Mouse (Mus musculus) adrenal gland, postnatal 25 days (tissue): ENCODE measurements around the gene Shank3. TPM values are rescaled to one million over a fixed set of nuclear protein-coding genes. Genes with fewer than 3 reads are reported as not detected.
A peak's percentile ranks its signal among the peaks of the same experiment; 100 is the strongest.

Experiments used
- DNase-seq: peaks from one replicate; pipeline ENCODE4 v3.0.0; 2021; ENCODE audit warnings: mixed read lengths
- total RNA-seq: library from RNA; stranded (reverse); gene quantifications from 2 replicates; pipeline ENCODE4 v1.2.3, GENCODE M21; 2021

Shank3 gene
- total RNA-seq, 1 experiment from 2014 or later = 52.2 TPM

DNA sequence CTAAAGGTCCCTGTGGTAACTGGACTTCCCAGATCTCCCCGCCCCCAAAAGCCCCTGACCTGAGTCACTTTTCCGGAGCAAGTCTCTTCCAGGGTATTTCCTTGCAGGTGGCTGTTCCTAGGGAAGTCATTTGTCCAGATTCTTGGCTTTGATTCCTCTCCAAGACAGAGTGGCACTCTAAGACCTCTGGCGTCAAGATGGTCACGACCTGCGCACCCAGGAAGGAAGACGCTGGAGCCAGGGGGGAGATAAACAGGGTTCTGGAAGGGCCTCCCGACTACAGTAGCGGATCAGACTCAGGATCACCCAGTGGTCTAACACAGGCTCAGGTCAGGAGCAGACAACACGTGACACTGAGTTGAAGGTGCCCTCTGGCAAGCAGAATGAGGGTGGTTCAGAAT lies 22.3 kb upstream of the Shank3 start, which contains the start of gene Arsa:
Gene Arsa (minus strand): TSS at position 335 of the 401 bp plus-strand sequence.
- DNase-seq = peak; percentile 39

DNA sequence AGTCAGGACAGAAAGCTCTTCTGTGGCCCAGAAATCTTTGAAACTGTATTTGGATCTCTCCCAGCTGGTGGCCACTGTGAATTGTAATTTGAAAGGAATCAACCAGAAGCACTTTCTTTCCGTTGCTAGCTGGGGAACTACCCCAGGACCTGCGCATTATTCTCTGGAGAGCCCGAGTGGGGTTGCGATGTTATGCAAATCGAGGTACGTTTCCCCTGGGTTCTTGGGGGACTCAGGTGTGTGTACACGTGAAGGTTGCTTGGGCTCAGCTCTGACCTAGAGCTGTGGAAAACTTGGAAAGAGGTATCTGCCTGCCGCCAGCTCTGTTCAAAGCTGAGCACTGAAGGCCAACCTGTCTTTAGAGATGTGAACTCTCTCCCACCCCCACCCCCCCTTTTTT lies 21.6 kb upstream of the Shank3 start:
- DNase-seq = no peak

DNA sequence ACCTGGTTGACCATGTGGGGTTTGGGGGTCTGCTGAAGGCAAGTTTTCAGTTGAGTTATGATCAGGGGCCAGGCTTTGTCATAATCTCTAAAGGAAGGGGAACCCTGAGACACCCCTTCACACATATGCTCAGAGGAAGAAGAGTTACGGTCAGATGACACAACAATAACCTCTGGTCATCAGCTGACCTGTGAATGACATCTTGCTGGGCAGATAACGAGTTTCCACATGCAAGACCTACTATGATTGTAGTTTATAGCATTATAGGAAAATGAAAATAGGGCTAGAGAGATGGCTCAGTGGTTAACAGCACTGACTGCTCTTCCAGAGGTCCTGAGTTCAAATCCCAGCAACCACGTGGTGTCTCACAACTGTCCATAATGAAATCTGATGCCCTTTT lies 20.8 kb upstream of the Shank3 start:
- no peak for DNase-seq

DNA sequence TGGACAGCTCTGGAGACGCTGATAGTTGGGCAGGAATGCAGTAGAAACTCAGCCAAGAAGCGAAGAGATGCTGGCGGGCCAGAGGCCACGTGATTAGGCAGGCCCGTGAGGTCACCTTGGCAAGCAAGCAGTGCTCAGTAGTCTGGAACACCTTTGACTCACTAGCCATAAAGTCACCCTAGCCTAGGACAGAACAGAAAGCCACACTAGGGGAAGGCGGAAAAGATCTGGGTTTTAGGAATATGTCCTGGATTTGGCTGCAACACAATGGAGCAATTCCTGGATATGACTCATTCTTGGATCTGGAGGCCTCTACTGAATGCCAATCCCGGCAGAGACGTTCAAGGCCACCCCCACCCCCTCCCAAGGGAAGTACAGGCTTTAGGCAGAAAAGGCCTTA lies 18.8 kb upstream of the Shank3 start:
- peak; percentile 61 for DNase-seq

DNA sequence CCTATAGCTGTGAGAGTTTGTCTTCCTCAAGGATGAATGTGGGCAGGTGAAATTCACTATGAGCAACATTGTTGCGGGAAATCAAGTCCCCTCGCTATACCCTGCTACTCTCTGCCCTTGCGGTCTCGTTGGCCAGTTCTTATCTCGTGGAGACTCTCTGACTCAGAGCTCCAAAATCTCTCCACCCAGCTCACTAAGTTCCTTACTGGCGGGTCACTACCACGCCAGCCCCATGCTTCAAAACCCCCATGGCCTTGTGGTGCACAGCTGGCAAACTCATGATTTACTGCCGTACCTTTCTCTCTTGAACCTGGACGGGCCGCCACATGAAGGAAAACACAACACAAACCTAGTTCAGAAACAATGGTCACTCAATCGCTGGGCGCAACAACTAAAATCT lies 11.2 kb upstream of the Shank3 start:
- DNase-seq = no peak

DNA sequence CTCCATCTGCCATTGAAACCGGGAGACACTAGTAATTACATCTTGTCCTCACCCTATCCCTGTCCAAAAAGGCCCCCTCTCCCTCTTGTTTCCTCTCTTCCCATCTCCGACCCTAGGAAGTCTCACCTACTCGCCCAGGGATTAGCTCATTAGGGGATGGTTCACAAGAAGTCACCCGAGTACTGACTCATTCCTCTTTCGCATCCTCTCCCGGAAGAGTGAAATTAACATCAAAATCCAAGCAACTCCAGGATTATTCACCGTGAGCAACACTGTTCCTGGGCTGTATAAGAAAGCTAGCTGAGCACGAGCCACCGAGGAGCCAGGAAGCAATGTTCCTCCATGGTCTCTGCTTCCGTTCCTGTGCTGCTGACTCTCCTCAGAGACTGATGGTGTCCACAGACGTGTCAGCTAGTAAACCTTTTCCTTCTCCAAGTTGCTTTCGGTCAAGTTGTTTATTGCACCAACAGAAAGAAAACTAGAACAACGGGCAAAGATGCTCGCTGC lies 10.8 kb upstream of the Shank3 start:
- DNase-seq = no peak

DNA sequence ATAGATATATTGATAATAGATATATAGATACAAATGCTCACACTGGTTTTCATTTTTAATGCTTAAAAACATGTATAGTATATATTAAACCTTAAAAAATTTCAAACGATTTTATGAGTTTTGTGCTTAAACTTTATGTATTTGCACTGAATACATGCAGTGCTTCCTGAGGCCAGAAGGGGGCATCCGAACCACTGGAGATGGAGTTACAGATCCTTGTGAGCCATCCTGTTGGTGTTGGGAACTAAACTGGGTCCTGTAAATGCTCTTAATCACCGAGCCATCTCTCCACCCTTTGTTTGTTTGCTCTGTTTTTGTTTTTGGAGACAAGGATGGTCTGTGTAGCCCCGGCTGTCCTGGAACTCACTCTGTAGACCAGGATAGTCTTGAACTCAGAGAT lies 4.5 kb upstream of the Shank3 start:
- DNase-seq = no peak

DNA sequence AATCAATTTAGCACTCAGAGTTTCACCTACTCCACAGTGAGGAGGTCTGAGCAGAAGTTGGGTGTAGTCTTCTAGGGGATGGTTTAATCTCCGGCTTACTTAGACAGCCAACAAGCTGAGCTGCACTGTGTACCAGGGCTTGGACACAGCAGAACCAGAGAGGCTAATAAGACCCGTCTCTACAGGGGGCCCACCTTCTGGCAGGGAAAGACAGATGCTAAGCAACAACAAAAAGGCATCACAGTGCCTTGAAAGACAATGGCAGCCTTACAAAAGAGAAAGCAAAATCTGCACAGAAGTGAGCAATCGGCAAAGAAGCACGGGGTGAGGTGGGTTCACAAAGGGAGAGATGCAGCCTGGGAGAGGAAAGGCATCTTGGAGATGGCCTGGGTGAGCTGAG lies 3.3 kb upstream of the Shank3 start:
- DNase-seq = no peak

DNA sequence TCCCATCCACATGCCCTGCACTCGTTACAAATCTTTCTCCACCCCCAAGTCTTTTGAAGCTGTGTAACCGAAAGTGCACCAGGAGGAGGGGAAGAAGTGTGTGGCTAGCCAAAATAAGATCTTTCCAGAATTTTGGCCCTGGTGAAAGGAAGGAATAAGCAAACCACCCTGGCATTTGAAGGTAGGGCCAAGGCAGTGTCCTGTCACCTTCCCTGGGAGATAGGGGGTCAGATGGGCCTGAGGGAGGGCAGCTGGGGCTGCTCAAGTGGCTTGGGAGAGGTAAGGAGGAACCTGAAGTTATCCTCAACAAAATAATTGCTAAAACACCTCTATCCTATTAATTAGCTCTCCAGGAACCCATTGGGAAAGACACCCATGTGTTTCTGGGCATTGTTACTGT lies 2.6 kb upstream of the Shank3 start:
- DNase-seq = no peak

DNA sequence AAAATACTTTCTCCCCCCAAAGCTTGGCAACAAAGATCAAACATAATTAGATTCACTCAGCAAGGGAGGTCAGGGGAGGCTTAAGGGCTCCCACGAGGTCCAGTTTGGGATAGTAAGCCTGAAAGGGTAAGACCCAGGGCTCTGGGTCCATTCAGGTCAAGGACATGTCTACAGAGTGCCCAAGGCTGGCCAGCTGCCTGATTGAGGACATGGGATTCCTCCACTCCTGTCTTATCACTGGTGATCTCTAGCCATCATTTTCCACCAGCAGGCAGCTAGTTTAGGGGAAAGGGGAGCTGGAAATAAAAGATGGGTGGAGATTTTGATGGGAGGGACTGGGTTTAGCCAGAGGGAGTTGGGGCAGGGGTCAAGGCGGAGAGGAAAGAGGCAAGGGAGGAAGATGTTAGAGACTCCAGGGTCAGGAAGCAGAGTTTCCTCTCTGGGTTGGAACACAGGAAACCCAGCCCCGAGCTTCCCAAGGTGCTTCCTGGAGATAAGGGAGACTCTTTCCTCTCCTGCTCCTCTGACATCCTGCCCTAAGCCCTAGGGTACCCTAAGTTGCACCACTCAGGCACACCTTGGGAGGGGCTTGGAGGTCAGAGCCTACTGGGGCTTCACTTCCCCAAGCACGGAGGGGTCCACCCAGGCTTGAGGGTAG lies 1.9 kb upstream of the Shank3 start:
- DNase-seq = peak; percentile 39

DNA sequence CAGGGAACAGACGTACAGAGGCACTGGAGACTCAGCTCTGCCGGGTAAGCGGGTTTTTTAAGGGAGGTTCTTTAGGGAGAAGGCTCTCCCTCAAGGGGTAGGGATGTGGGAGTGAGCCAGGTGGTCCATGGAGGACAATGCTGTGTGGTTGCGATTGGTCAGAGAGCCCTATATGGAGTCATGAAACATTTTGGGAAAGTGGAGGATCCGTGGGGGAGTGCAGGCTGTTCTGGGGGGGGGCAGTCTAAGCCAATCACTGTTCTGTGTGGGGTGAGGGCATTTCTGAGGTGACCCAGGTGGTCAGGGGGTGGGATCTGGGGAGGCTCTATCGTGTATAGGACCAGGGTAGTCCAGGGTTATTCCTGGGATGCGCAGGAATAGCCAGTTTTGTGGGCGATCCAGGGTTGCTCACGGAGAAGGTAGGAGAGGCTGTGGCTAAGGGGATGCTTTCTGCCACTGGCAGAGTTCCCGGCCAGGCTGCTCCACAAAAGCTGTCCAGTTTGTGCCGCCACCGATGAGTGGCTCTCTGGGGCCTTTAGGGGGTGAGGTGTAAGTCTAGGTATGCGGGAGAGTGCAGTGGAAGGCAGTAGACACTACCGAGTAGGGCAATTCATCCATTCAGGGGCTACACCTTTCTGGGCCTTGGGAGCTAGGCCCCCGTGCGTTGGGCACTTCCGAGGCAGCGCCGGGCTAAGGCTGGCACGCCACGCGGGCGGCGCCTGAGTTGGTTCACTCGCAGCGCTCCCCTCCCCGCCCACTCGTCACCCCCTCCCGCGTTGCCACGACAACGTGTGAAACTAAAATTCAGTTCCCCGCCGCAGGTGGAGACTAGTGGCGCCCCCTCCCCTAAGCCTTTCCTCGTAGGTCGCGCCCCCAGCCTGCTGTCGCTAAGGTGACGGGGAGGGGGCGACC lies 1.1 kb upstream of the Shank3 start:
- peak; percentile 60 for DNase-seq

DNA sequence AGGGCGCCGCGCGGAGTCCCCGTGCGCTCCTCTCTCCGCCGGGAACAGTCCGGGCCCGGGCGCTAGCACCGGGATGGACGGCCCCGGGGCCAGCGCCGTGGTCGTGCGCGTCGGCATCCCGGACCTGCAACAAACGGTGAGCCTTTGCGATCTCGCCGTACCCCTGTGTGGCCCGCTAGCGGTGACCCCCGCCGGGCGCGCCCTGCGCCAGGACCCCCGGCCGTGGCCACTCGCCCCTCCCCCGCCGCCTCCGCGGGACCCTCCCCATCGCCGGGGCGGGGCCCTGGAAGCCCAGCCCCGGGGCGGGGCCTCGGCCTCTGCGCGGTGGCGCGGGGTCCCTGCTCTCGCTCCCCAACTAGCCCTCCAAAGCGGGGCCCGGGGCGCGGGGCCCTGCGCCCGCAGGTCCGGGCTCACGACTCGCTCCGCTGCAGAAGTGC lies 379 bp downstream of the Shank3 start:
- DNase-seq = peak; percentile 70

DNA sequence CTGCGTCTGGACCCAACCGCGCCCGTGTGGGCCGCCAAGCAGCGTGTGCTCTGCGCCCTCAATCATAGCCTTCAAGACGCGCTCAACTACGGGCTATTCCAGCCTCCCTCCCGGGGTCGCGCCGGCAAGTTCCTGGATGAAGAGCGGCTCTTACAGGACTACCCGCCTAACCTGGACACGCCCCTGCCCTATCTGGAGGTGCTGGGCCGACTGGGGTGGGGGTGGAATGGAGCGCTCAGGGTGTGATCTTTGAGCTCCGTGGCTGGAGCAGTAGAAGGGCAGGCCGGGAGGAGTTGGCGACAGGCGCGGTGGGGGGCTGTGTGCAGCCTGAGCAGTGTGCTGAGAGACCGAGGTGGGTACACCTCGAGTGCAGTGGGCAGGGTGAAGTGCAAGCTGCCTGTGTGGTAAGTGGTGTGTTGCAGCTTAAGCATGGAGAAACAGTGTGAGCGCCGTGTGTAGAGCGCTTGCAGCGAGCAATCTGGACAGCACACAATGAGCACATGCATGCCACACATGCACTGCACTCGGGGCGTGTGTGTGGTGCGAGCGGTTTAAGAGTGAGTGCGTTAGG lies 883 bp downstream of the Shank3 start:
- no peak for DNase-seq

DNA sequence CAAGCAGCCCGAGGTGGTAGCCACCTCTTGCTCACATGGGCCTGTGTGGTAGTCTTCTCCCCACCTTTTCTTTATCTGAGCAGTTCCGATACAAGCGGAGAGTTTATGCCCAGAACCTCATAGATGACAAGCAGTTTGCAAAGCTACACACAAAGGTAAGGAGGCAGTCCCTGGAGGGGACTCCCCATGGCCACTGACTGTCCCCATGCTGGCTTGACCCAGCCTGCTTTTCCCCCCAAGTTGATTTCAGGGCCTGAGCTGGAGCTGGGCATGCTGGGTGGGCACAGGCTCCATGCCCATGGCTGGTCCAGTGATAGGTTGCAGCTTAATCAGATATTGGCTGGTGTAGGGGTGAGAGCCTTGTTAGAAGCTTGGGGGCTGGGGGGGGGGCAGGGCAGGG lies 1.9 kb downstream of the Shank3 start:
- DNase-seq = no peak

DNA sequence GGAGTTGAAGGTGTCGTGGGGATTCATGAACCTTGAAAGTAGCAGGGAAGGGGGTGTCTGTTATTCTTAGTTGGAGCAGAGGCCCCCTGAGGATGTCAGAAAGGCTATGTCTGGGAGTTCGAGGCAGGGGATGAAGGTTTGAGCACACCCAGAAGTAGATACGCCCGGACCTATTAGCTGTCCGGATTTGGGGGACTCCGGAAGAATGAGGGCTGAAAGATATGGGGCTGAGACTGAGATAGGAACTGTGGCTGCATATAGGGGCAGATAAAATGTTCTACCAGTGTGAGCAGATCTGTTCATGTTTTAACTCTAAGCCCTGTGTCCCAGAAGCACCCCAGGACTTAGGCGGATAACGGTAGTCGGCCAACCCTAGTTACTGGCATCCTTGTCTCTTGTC lies 5.4 kb downstream of the Shank3 start:
- no peak for DNase-seq

DNA sequence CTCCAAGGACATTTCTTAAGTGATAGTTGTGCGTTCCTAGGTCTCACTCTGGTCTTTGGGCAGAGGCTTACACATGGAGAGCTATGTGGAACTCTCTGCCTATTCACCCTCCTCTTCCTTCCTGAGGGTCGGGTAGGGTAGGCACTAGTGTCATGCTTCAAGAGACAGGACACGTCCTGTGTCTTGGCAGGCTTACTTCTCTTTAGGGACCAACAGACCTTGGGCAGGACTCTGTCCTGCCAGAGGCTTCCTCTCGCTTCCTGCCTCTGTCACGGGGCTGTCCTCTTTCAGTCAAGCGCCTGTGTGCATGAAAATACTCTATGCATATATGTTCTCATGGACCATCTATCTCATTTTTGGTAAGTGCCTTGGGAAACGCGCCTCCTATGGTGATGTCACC lies 8.3 kb downstream of the Shank3 start:
- no peak for DNase-seq

DNA sequence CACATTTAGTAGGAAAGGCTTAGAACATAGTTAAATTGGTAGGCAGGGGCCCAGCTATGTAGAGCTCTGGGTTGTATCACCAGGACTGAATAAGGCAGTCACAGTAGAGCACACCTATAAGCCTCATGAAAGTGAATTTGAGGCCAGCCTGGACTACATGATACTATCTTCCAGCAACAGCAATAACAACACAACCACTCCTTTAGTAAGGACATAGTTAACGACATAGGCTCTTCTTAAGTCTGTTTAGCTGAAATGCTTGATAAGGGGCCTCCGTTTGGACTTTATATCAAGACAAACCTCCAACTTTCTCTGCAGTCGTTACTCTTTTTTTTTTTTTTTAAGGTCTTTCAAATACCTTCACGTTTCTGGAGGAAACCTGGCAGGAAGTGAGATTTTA lies 13.3 kb downstream of the Shank3 start:
- no peak for DNase-seq

DNA sequence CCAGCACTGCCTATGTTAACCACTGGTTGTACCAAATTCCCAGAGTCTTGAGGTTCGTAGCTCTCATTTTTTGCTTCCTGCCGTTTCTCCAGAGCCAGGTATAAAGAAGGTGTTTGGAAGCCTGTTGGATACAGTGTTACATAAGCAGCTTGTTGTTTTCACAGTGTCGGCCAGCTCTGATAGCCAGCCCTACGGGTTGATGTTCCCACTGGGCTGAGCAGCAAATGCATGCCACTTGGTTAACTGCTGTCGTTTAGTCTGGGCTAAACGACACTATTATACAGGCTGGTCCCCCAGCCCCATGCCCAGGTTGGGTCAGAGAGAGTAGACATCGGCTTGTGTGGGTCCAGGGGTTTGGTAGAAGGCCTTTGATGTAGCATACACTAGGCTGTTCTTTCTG lies 22.5 kb downstream of the Shank3 start:
- DNase-seq = no peak

DNA sequence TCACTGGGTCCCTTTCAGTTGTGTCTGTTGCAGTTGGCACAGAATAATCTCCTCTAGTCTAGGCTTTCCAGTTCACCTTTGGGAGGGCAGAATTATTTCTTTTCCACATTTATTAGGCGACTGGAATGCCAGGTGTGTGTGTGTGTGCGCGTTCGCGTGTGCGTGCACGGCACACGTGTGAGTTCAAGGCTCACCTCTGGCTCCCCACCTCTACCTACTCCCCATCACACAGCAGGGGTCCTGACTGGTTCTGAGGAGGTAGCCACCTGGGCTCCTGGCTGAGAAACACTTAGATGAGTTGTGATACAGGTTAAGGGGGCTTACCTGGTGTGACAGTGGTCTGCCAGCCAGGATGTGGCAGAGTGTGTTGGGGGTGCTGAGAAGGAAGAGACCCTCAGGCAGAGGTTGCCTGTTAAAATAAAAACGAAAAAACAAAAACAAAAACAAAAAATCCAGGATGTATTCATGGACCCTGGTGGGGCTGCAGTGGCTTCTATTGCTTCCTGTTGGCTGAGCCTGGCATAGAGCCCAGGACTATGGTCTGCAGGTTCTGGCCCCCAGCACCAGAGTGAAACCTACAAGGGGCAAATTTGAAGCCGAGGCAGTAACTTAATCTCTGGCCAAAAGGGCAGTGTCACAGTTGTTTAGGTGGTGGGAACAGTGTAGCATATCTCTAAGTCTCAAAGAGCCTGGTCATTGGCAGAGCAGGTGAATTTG lies 23.3 kb downstream of the Shank3 start:
- no peak for DNase-seq

DNA sequence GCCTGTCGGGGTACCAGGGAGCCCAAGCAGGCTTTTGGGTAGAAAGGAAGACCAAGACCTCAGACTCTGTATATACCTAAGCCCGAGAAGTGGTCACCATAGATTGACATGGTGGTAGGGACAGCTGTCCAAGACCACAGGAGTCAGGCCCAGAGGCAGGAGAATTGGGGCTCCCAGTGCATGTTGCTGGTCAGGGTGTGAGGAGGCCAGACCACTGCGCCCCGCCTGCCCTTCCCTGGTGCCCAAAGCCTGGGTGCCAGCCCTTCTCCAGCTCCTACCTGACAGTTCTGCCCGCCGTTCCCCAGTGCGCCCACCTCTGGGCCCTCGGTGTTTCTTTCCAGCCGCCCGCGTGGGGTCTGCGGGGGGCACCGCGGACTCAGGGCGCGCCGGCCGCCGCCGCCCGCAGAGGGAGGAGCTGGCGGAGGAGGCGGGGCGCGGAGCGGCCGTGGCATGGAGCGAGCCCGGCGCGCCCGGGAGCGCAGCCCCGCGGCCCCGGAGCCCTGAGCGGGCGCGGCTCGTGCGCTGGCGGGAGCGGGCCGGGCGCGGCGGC lies 23.9 kb downstream of the Shank3 start:
- peak; percentile 30 for DNase-seq

DNA sequence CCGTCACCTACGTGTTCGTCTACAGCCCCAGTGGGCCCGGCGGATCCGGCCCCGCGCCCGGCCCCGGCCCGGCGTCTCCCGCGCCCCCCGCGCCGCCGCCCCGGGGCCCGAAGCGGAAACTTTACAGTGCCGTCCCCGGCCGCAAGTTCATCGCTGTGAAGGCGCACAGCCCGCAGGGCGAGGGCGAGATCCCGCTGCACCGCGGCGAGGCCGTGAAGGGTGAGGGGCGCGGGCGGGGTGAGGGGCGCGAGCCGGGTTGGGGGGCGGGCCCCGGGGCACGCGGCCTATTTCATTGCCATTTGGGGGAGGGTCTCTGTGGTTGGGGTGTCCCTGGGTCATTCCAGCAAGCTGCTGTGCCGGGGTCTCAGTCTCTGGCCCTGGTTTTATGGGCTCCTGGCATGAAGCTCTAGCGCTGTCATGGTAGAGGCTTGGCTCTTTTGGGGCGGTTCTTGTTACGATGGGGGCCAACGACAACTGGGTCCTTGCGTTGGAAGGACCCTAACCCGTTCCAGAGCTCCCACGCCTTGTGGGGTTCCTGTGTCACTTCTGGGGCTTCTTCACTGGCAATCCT lies 24.7 kb downstream of the Shank3 start:
- no peak for DNase-seq
